Mouse (Mus musculus) MEL (cell line): ENCODE data around the gene Scamp1.

Experiments used
- CTCF ChIP-seq, 3 experiments: IDR thresholded peaks in 2 of 3; conservative IDR thresholded peaks in 1 of 3; 2 replicates each; pipeline ENCODE4 v1.5.1; 2011 to 2012; ENCODE audit warnings: low read length in 3 of 3, low read depth in 2 of 3, mild to moderate bottlenecking in 2 of 3, improper control_type of control experiment in 1 of 3, inconsistent platforms in 1 of 3, mixed read lengths in 1 of 3, moderate library complexity in 1 of 3; ENCODE audit not compliant: control insufficient read depth in 1 of 3, insufficient read depth in 1 of 3, poor library complexity in 1 of 3, severe bottlenecking in 1 of 3
- EP300 ChIP-seq, 2 experiments: IDR thresholded peaks; 2 replicates each; pipeline ENCODE4 v1.6.1; 2011; ENCODE audit warnings: improper control_type of control experiment in 2 of 2, low read length in 2 of 2, low read depth in 1 of 2, mild to moderate bottlenecking in 1 of 2
- KAT2A ChIP-seq: conservative IDR thresholded peaks from 2 replicates; pipeline ENCODE4 v1.6.1; 2012; ENCODE audit warnings: low read depth, low read length, improper control_type of control experiment, inconsistent platforms
- MEF2A ChIP-seq: IDR thresholded peaks from 2 replicates; pipeline ENCODE4 v1.6.1; 2014; ENCODE audit warnings: low read depth, mild to moderate bottlenecking, inconsistent platforms, low read length, improper control_type of control experiment; ENCODE audit not compliant: poor library complexity, insufficient replicate concordance, severe bottlenecking; ENCODE audit errors: extremely low read depth
- NELFE ChIP-seq: IDR thresholded peaks from 2 replicates; pipeline ENCODE4 v1.6.1; 2011; ENCODE audit warnings: low read depth, low read length, improper control_type of control experiment
- POLR2A ChIP-seq, 2 experiments: IDR thresholded peaks; 2 replicates each; pipeline ENCODE4 v1.6.1; 2011 to 2012; ENCODE audit warnings: low read length in 2 of 2, mild to moderate bottlenecking in 2 of 2, control low read depth in 1 of 2, improper control_type of control experiment in 1 of 2, low read depth in 1 of 2, moderate library complexity in 1 of 2; ENCODE audit not compliant: control insufficient read depth in 1 of 2, insufficient read depth in 1 of 2, poor library complexity in 1 of 2
- SIN3A ChIP-seq: IDR thresholded peaks from 2 replicates; pipeline ENCODE4 v1.6.1; 2012; ENCODE audit warnings: low read length, improper control_type of control experiment, inconsistent platforms
- TCF12 ChIP-seq: IDR thresholded peaks from 2 replicates; pipeline ENCODE4 v1.6.1; 2014; ENCODE audit warnings: low read depth, mild to moderate bottlenecking, inconsistent platforms, low read length, improper control_type of control experiment, moderate library complexity
- ZC3H11A ChIP-seq: IDR thresholded peaks from 2 replicates; pipeline ENCODE4 v1.6.1; 2012; ENCODE audit warnings: low read depth, mild to moderate bottlenecking, inconsistent platforms, low read length, improper control_type of control experiment
- ZKSCAN1 ChIP-seq: IDR thresholded peaks from 2 replicates; pipeline ENCODE4 v1.6.1; 2012; ENCODE audit warnings: low read depth, mild to moderate bottlenecking, inconsistent platforms, low read length, improper control_type of control experiment, moderate library complexity

GRCm38 (mm10) chr13:94239488-94239887 is 46.2 kb downstream of the Scamp1 start:
- TF ChIP-seq TCF12: no peak
- no peak for TF ChIP-seq CTCF (IDR thresholded peaks at IDR 0.05 in 2 of 3, conservative IDR thresholded peaks at IDR 0.05 in 1 of 3; ENCODE audit: control insufficient read depth in 1 of 3, insufficient read depth in 1 of 3, low read depth in 2 of 3, low read length in 3 of 3, poor library complexity in 1 of 3, severe bottlenecking in 1 of 3)
- no peak for TF ChIP-seq EP300 (IDR thresholded peaks at IDR 0.05; ENCODE audit: low read depth in 1 of 2, low read length in 2 of 2)
- TF ChIP-seq KAT2A: no peak
- TF ChIP-seq POLR2A (IDR thresholded peaks at IDR 0.05; ENCODE audit: control insufficient read depth in 1 of 2, insufficient read depth in 1 of 2, low read depth in 1 of 2, low read length in 2 of 2, poor library complexity in 1 of 2): no peak
- TF ChIP-seq SIN3A: no peak
- no peak for TF ChIP-seq ZKSCAN1
- no peak for TF ChIP-seq ZC3H11A
- TF ChIP-seq MEF2A: no peak
- no peak for TF ChIP-seq NELFE
